Mouse (Mus musculus) spleen, adult 10 weeks (tissue): ENCODE measurements around the gene Stra6l. TPM values are rescaled to one million over a fixed set of nuclear protein-coding genes. Genes with fewer than 3 reads are reported as not detected.

Source experiments
- polyA plus RNA-seq: library from polyadenylated mRNA; stranded (reverse); fragments of 350-450 nt; fragmentation: Illumina TruSeq; extraction: RNeasy Lipid Tissue Mini Kit (QIAGEN cat#74804); gene quantifications from one replicate; pipeline ENCODE4 v1.2.3, GENCODE M21; 2015; ENCODE audit warnings: low replicate concordance; ENCODE audit not compliant: insufficient read depth

The Stra6l gene
- polyA plus RNA-seq = 14.8 TPM

GRCm38 (mm10) chr4:45848109-45848824 lies at the start of gene Stra6l:
Stra6l (plus strand) TSS chr4:45848664.

GRCm38 (mm10) chr4:45798964-45799363 lies 49.5 kb upstream of the Stra6l start, which contains the start of gene Aldh1b1:
Aldh1b1 (plus strand) TSS chr4:45799022.

GRCm38 (mm10) chr4:45826275-45827040 lies 22.0 kb upstream of the Stra6l start, which contains the start of gene Igfbpl1:
Igfbpl1 (minus strand) TSS chr4:45826923.

GRCm38 (mm10) chr4:45890066-45890761 lies 41.8 kb downstream of the Stra6l start, which contains the start of gene Ccdc180:
Ccdc180 (plus strand) TSS chr4:45890303.

Other genes starting within 250 kb of the Stra6l start
- gene Aldh1b1, start 49.6 kb upstream of the Stra6l start, polyA plus RNA-seq = 3.8 TPM
- gene Igfbpl1, start 21.7 kb upstream of the Stra6l start, polyA plus RNA-seq = not detected
- gene Ccdc180, start 41.6 kb downstream of the Stra6l start, polyA plus RNA-seq = 0.41 TPM
- 36.4 TPM for gene Tdrd7, start 116.7 kb downstream of the Stra6l start, polyA plus RNA-seq
- 5.1 TPM for gene Tmod1, start 190.3 kb downstream of the Stra6l start, polyA plus RNA-seq